Mouse (Mus musculus) hematopoietic stem cell, adult 5-6 weeks (primary cell): ENCODE results near the gene Cacng1. TPM values are rescaled to one million over a fixed set of nuclear protein-coding genes. Genes with fewer than 3 reads are reported as not detected.

Experiments
- ATAC-seq, 2 experiments: fragments of 125-278 bp in 1 of 2; replicated peaks in 1 of 2; 2 replicates each; pipeline ENCODE4 v1.8.0; 2016 to 2017; ENCODE audit warnings: inconsistent platforms in 2 of 2, mild to moderate bottlenecking in 2 of 2, moderate number of reproducible peaks in 2 of 2, low read depth in 1 of 2, moderate TSS enrichment in 1 of 2; ENCODE audit not compliant: low FRiP score in 2 of 2, poor library complexity in 2 of 2, severe bottlenecking in 2 of 2, insufficient read depth in 1 of 2, low TSS enrichment in 1 of 2
- total RNA-seq: library from RNA; stranded (forward); fragments of 172-1452, 232-1000 nt; gene quantifications from 2 replicates; pipeline ENCODE4 v1.2.3, GENCODE M21; 2017

The Cacng1 gene
- total RNA-seq, 1 experiment from 2014 or later: not detected

GRCm38 (mm10) chr11:107676207-107676940 lies 39.9 kb downstream of the Cacng1 start:
- no peak for ATAC-seq

- no peak for ATAC-seq
These were observed 41.1 kb downstream of the Cacng1 start for GRCm38 (mm10) chr11:107675246-107675645.

- ATAC-seq: no peak
These were observed 41.7 kb downstream of the Cacng1 start for GRCm38 (mm10) chr11:107674601-107675000.

GRCm38 (mm10) chr11:107674006-107674405 lies 42.3 kb downstream of the Cacng1 start:
- ATAC-seq: no peak

- ATAC-seq: no peak
These were observed 47.3 kb downstream of the Cacng1 start for GRCm38 (mm10) chr11:107668977-107669376.

- no peak for ATAC-seq
These were observed 48.1 kb downstream of the Cacng1 start for GRCm38 (mm10) chr11:107668223-107668622.

- no peak for ATAC-seq
These were observed 48.8 kb downstream of the Cacng1 start for GRCm38 (mm10) chr11:107667542-107667941.

- ATAC-seq: no peak
These were observed 53.7 kb downstream of the Cacng1 start for GRCm38 (mm10) chr11:107662666-107663065.

- ATAC-seq: no peak
These were observed 55.9 kb downstream of the Cacng1 start for GRCm38 (mm10) chr11:107660452-107660851.

GRCm38 (mm10) chr11:107657117-107657516 lies 59.2 kb downstream of the Cacng1 start:
- ATAC-seq: no peak

GRCm38 (mm10) chr11:107655538-107655937 lies 60.8 kb downstream of the Cacng1 start:
- no peak for ATAC-seq

Other genes starting within 250 kb of the Cacng1 start
- gene Pitpnc1, start 245.8 kb downstream of the Cacng1 start, total RNA-seq: 36.6 and 39.9 TPM in 2 replicates
- 97.2 and 133 TPM in 2 replicates for gene Psmd12, start 237.0 kb downstream of the Cacng1 start, total RNA-seq
- gene Helz, start 168.6 kb downstream of the Cacng1 start, total RNA-seq: 21.6 and 35.1 TPM in 2 replicates
- not detected in 2 replicates for gene Cacng4, start 78.0 kb upstream of the Cacng1 start, total RNA-seq
- not detected in 2 replicates for gene Cacng5, start 198.5 kb upstream of the Cacng1 start, total RNA-seq